Mouse (Mus musculus): ENCODE measurements around the gene Plekha6. TPM values are rescaled to one million over a fixed set of nuclear protein-coding genes. Genes with fewer than 3 reads are reported as not detected.

The Plekha6 gene
- polyA plus RNA-seq, 1 experiment from 2014 or later: 2.5 TPM

- Histone ChIP-seq H3K27me3 (no peaks in the 10 kb centered on the region), H3K4me1 (replicated peaks) (peaks cover 6% of the 10 kb centered on the region; the same call in 1 of the 2 replicates), H3K4me2 (no peak overlapping the region), H3K27ac (replicated peaks) (no peak overlapping the region), H3K9me3 (replicated peaks) (no peaks in the 10 kb centered on the region), H3K4me3 (replicated peaks) (no peak overlapping the region), H3K9ac (no peak overlapping the region), H3K36me3 (replicated peaks) (no peaks in the 10 kb centered on the region)
- 82% methylated on average over 2 of the region's 2 CpGs for WGBS (ENCODE audit: insufficient replicate concordance)
- no peak for ATAC-seq (ENCODE audit: insufficient read depth)
These were observed 180.3 kb downstream of the Plekha6 start for GRCm38 (mm10) chr1:133344357-133344756.

- 0 out of 2 replicates have a peak, but pooled peaks cover 3% of the 10 kb centered on the region for H3K27me3 ChIP-seq
- H3K36me3 ChIP-seq (replicated peaks): no peaks in the 10 kb centered on the region
- H3K9me3 ChIP-seq (replicated peaks): no peaks in the 10 kb centered on the region
- H3K9ac ChIP-seq: no peak overlapping the region
- H3K4me1 ChIP-seq (replicated peaks): peaks cover 6% of the 10 kb centered on the region; the same call in 1 of the 2 replicates
- no peak overlapping the region for H3K4me3 ChIP-seq (replicated peaks)
- ATAC-seq (ENCODE audit: insufficient read depth): no peak
- no peak overlapping the region for H3K27ac ChIP-seq (replicated peaks)
- H3K4me2 ChIP-seq: no peak overlapping the region
- WGBS (ENCODE audit: insufficient replicate concordance): 63% methylated on average over 9 of the region's 9 CpGs
These were observed 182.5 kb downstream of the Plekha6 start for GRCm38 (mm10) chr1:133346531-133346930.

GRCm38 (mm10) chr1:133347226-133347625 is 183.2 kb downstream of the Plekha6 start:
- H3K27ac ChIP-seq (replicated peaks): no peak overlapping the region
- no peak overlapping the region for H3K4me2 ChIP-seq
- H3K4me1 ChIP-seq (replicated peaks): peaks cover 6% of the 10 kb centered on the region; the same call in 1 of the 2 replicates
- H3K9me3 ChIP-seq (replicated peaks): no peaks in the 10 kb centered on the region
- ATAC-seq (ENCODE audit: insufficient read depth): no peak
- 51% methylated on average over 3 of the region's 3 CpGs for WGBS (ENCODE audit: insufficient replicate concordance)
- H3K9ac ChIP-seq: no peak overlapping the region
- no peak overlapping the region for H3K4me3 ChIP-seq (replicated peaks)
- peaks cover 10% of the 10 kb centered on the region; the same call in 1 of the 2 replicates for H3K27me3 ChIP-seq
- H3K36me3 ChIP-seq (replicated peaks): no peaks in the 10 kb centered on the region

GRCm38 (mm10) chr1:133347693-133348520 is 183.9 kb downstream of the Plekha6 start:
- H3K36me3 ChIP-seq (replicated peaks): no peaks in the 10 kb centered on the region
- H3K4me1 ChIP-seq (replicated peaks): peaks cover 6% of the 10 kb centered on the region; the same call in 1 of the 2 replicates
- H3K9me3 ChIP-seq (replicated peaks): no peaks in the 10 kb centered on the region
- no peak overlapping the region for H3K27ac ChIP-seq (replicated peaks)
- no peak for ATAC-seq (ENCODE audit: insufficient read depth)
- 30% methylated on average over 11 of the region's 11 CpGs for WGBS (ENCODE audit: insufficient replicate concordance)
- no peak overlapping the region for H3K9ac ChIP-seq
- no peak overlapping the region for H3K4me2 ChIP-seq
- no peak overlapping the region for H3K4me3 ChIP-seq (replicated peaks)
- H3K27me3 ChIP-seq: peaks cover 15% of the 10 kb centered on the region; the same call in 1 of the 2 replicates

- H3K27ac ChIP-seq (replicated peaks): no peak within 1 kb of the TSS
- H3K4me2 ChIP-seq: no peak within 1 kb of the TSS
- peaks cover 15% of the 10 kb centered on the region; the same call in 1 of the 2 replicates for H3K27me3 ChIP-seq
- no peak within 1 kb of the TSS for H3K9ac ChIP-seq
- H3K36me3 ChIP-seq (replicated peaks): no peaks in the 10 kb centered on the region
- H3K4me1 ChIP-seq (replicated peaks): peaks cover 6% of the 10 kb centered on the region; the same call in 1 of the 2 replicates
- H3K9me3 ChIP-seq (replicated peaks): no peaks in the 10 kb centered on the region
- no peak within 1 kb of the TSS for H3K4me3 ChIP-seq (replicated peaks)
- 68% methylated on average over 1 of the region's 1 CpGs for WGBS (ENCODE audit: insufficient replicate concordance)
- no peak for ATAC-seq (ENCODE audit: insufficient read depth)
These were observed 186.2 kb downstream of the Plekha6 start, which contains the start of gene Ren1 for GRCm38 (mm10) chr1:133350210-133350609. Gene Ren1, plus strand, starts transcription at chr1:133350510.

GRCm38 (mm10) chr1:133351762-133352161 is 187.8 kb downstream of the Plekha6 start:
- Histone ChIP-seq H3K27ac (replicated peaks) (no peak overlapping the region), H3K9ac (no peak overlapping the region), H3K4me2 (no peak overlapping the region), H3K4me1 (replicated peaks) (peaks cover 6% of the 10 kb centered on the region; the same call in 1 of the 2 replicates), H3K4me3 (replicated peaks) (no peak overlapping the region), H3K27me3 (peaks cover 15% of the 10 kb centered on the region), H3K36me3 (replicated peaks) (no peaks in the 10 kb centered on the region), H3K9me3 (replicated peaks) (no peaks in the 10 kb centered on the region)
- WGBS (ENCODE audit: insufficient replicate concordance): 26% methylated on average over 9 of the region's 9 CpGs
- no peak for ATAC-seq (ENCODE audit: insufficient read depth)

Other genes starting within 250 kb of the Plekha6 start
- 14.1 and 15.7 TPM in 2 replicates for gene Mdm4, start 133.6 kb upstream of the Plekha6 start, polyA plus RNA-seq (2015; fragmentation: Nextera tagmentation; extraction: Ambion mirVana)
- 0.77 TPM in 2 replicates for gene Pik3c2b, start 118.5 kb upstream of the Plekha6 start, polyA plus RNA-seq (2015; fragmentation: Nextera tagmentation; extraction: Ambion mirVana)
- 39.1 and 45.5 TPM in 2 replicates for gene Ppp1r15b, start 33.1 kb upstream of the Plekha6 start, polyA plus RNA-seq (2015; fragmentation: Nextera tagmentation; extraction: Ambion mirVana)
- 8.3 and 10.2 TPM in 2 replicates for gene Golt1a, start 145.6 kb downstream of the Plekha6 start, polyA plus RNA-seq (2015; fragmentation: Nextera tagmentation; extraction: Ambion mirVana)
- gene Kiss1, start 157.7 kb downstream of the Plekha6 start, polyA plus RNA-seq (2015; fragmentation: Nextera tagmentation; extraction: Ambion mirVana): not detected in 2 replicates
- 0.66 and 0.84 TPM in 2 replicates for gene Ren1, start 186.3 kb downstream of the Plekha6 start, polyA plus RNA-seq (2015; fragmentation: Nextera tagmentation; extraction: Ambion mirVana)
- 11.3 and 14.2 TPM in 2 replicates for gene Etnk2, start 199.4 kb downstream of the Plekha6 start, polyA plus RNA-seq (2015; fragmentation: Nextera tagmentation; extraction: Ambion mirVana)